Mouse (Mus musculus) heart, postnatal 14 days (tissue): ENCODE results near the gene Atp5j. TPM values are rescaled to one million over a fixed set of nuclear protein-coding genes. Genes with fewer than 3 reads are reported as not detected.

Experiments used
- DNase-seq, 2 experiments: peaks; one replicate each; pipeline ENCODE4 v3.0.0; 2021 to 2022
- intact Hi-C: fragments of 180-260 bp; cut with DNase I; formaldehyde crosslinking; loops from one replicate; pipeline ENCODE4 v1.15.1; 2025
- long read RNA-seq, 2 experiments: library from polyadenylated mRNA; stranded (forward); transcript quantifications; one replicate each; pipeline ENCODE4 v2.0.0; 2021
- total RNA-seq, 2 experiments: library from RNA; stranded (reverse); gene quantifications; 2 replicates each; pipeline ENCODE4 v1.2.3; 2021

Gene Atp5j
- 1,000 to 10,000 TPM; 1,607 to 1,650 TPM for total RNA-seq
- long read RNA-seq, experiment 1, transcript Atp5j-201 (5 exons, 809 nt) = major isoform, 67 of 978 reads
- long read RNA-seq, experiment 1, transcript Atp5j-202 (6 exons, 742 nt) = minor isoform, 9 of 978 reads
- long read RNA-seq, experiment 1, transcript Atp5j-208 (3 exons, 526 nt) = minor isoform, 6 of 978 reads
- long read RNA-seq, experiment 1, transcript Atp5j-203 (4 exons, 680 nt) = minor isoform, 9 of 978 reads
- long read RNA-seq, experiment 1, partial matches to known transcripts = 766 of 978 reads
- long read RNA-seq, experiment 1, other reads (novel, unspliced or antisense) = 116 of 978 reads
- long read RNA-seq, experiment 2, transcript Atp5j-208 (3 exons, 526 nt) = minor isoform, 7 of 1,043 reads
- long read RNA-seq, experiment 2, transcript Atp5j-203 (4 exons, 680 nt) = minor isoform, 7 of 1,043 reads
- long read RNA-seq, experiment 2, transcript Atp5j-202 (6 exons, 742 nt) = minor isoform, 11 of 1,043 reads
- long read RNA-seq, experiment 2, transcript Atp5j-201 (5 exons, 809 nt) = major isoform, 60 of 1,043 reads
- long read RNA-seq, experiment 2, partial matches to known transcripts = 859 of 1,043 reads
- long read RNA-seq, experiment 2, other reads (novel, unspliced or antisense) = 93 of 1,043 reads

GRCm38 (mm10) chr16:84835441-84835822 is at the start of gene Atp5j:
Atp5j (minus strand) TSS chr16:84835625.
- DNase-seq = peak; percentile 86 to 88
- intact Hi-C loops = loop anchor here (5.0 kb wide), 1 partner anchor 98 kb away; the partner anchor contains the start of gene Mrpl39

GRCm38 (mm10) chr16:84884572-84884971 is 49.1 kb upstream of the Atp5j start:
- DNase-seq = no peak
- intact Hi-C loops = no loop called here

GRCm38 (mm10) chr16:84881754-84882321 is 46.4 kb upstream of the Atp5j start:
- intact Hi-C loops = no loop called here
- no peak for DNase-seq

- intact Hi-C loops = no loop called here
- no peak for DNase-seq
Observed at GRCm38 (mm10) chr16:84881168-84881567, 45.7 kb upstream of the Atp5j start.

DNA sequence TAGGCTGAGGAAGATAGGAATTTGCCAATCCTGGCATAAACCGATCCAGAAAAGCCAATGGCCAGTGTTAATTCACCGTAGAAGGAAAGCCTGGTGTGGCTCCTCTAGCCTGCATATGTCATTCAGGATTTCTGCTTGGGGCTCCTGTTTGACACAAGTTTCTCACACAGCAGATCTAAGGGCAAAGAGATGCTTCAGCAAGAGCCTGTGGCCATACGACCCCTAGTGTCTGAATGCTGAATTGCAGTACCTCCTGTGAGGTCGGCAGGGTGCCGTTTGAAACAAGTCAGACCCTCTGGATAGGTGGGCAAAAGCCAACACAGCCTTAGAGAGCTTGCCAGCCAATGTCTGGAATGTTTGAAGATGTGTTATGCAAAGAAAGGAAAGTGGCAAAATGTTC is 43.7 kb upstream of the Atp5j start:
- DNase-seq = peak; percentile 66 to 84
- intact Hi-C loops = loop anchor here (2.0 to 5.0 kb wide), 2 partner anchors 144 to 798 kb away; partner anchors contain the start of gene Mrpl39

DNA sequence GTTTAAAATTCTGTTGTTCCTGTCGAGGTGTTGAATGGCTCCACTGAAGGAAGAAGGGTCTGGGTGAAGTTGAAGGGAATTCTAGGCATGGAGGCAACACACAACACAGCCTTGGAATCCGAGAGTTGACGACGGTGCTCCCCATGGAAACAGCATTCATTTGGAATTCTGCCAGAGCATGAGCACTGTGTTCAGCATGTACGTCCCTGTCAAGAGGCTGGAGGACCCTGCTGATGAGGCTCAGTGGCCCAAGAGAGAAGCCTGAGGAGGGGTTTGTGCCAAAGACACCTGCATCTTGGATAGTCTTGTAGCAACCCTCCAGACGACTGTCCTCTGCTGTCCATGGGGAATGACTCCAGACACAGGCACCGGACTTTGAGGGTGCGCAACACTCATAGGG is 40.7 kb upstream of the Atp5j start:
- intact Hi-C loops = loop anchor here (5.0 kb wide), 1 partner anchor 801 kb away; no protein-coding TSS in a partner anchor
- DNase-seq = no peak

DNA sequence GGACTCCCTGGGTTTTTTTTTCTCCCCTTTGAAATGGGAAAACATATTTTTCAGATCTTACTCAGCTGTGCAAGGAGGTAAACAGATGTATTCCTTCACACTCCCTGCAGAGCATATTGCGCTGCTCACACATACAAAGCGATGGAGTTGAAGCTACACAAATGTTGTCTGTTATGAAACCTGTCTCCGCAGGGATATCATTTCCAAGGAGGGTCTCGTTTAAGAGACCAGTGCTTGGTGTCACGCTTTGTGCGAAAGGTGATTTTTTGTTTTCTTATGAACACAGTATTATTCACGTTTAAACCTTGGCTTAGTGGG is 40.3 kb upstream of the Atp5j start:
- no peak for DNase-seq
- intact Hi-C loops = loop anchor here (5.0 kb wide), 1 partner anchor 802 kb away; no protein-coding TSS in a partner anchor

DNA sequence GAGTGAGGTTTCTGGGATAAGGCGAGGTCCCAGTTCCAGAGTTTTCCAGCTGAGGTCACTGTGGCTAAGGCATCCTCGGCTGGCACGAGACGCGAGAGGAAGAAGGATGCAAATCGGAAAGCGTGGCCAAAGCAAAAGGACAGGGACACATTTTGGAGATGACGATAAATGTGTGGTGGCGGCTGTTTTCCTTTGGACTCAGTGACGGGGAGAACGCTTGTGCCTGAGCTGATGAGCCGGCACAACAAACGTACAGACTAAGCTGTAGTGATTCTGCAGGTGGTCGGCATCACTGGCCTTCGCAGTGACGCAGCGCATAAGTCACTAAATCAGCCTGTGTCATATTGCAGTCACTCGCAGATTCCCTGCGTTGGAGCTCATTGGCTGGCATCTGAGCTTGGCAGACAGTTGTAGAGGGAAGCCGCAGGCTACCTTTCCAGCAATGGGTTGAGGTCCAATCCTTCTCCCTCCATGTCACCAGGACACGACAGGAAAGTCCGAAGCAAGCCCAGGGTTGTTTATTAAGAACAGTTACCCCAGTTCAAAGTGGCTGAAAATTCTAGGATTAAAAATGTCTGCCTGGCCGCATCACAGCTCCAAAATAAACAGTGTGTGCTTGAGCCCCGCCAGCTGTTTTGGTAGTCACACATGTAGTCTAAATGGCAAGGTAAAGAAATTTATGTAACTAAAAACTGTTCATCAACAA is 39.7 kb upstream of the Atp5j start:
- DNase-seq = peak in 1 of 2 experiments; percentile 26
- intact Hi-C loops = loop anchor here (5.0 kb wide), 1 partner anchor 802 kb away; no protein-coding TSS in a partner anchor

GRCm38 (mm10) chr16:84873805-84874204 is 38.4 kb upstream of the Atp5j start:
- no peak for DNase-seq
- intact Hi-C loops = no loop called here

GRCm38 (mm10) chr16:84864656-84865055 is 29.2 kb upstream of the Atp5j start:
- DNase-seq = no peak
- intact Hi-C loops = no loop called here

DNA sequence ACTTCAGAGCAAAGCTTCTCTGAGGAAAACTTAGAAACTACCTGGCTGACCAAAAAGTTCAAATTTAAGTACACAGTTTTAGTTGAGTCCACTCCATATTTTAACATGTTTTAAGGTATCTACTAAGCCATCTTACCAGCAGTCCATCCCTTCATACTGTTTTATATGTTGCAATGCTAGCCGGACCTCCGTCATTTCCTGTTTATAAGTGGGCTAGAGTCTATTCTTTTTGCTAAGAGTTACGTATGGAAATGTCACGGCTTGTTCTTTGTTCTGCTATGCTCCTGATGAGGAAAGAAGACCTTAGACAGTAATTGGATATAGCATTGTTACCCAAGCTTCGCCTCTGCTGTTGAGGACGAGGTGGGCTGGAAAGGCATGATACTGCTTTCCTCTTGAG is 18.1 kb upstream of the Atp5j start:
- intact Hi-C loops = no loop called here
- DNase-seq = no peak

DNA sequence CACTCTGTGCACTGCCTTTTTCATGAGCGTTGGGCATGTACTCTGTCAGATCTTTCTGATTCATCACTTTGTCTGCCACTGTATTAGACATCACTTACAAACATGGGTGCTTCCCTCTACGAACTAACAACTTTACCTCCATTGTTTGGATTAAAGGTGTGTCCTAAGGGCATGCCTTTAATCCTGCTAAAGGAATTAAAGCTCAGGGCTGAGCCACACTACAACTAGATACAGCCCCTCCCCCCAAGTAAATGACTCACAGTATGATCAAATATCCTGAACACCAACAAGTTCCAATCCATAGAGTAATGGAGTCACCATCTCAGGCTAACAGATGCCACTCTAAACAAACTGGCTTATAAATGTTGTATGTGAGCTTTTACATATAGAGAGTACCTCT is 3.2 kb upstream of the Atp5j start:
- intact Hi-C loops = loop anchor here (5.0 kb wide), 1 partner anchor 101 kb away; the partner anchor contains the start of gene Mrpl39
- no peak for DNase-seq

GRCm38 (mm10) chr16:84835823-84836743 is 658 bp upstream of the Atp5j start:
- intact Hi-C loops = loop anchor here (5.0 kb wide), 1 partner anchor 99 kb away; the partner anchor contains the start of gene Mrpl39
- peak; percentile 54 to 64 for DNase-seq

- intact Hi-C loops = loop anchor here (5.0 kb wide), 2 partner anchors 63 to 98 kb away; partner anchors contain the start of genes Jam2 and Mrpl39
- DNase-seq = peak; percentile 89 to 90
Observed at GRCm38 (mm10) chr16:84834745-84835440, 532 bp downstream of the Atp5j start, which contains the start of gene Gabpa. Gabpa (plus strand) TSS chr16:84834925.

DNA sequence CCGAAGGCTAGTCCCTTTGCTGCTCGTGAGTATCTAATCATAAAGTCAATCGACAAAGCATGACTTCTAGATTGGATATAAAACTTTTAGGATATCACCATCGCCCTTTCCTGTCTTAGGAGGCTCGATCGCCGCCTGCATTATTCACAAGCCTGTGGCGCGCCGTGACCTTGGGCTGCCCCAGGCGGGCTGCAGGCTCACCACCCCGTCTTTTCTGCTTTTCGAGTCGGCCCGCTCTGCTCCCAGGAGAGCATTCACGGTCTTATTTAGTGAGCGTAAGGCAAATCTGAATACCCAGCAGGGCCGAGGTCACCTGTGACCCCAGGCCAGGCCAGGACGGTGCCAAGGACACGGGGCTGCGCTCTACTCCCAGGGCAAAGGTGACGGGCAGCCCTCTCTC is 1.1 kb downstream of the Atp5j start:
- intact Hi-C loops = loop anchor here (5.0 kb wide), 1 partner anchor 62 kb away; the partner anchor contains the start of gene Jam2
- no peak for DNase-seq

- DNase-seq = peak in 1 of 2 experiments; percentile 29
Observed at GRCm38 (mm10) chr16:84832736-84833135, 2.7 kb downstream of the Atp5j start.

GRCm38 (mm10) chr16:84831696-84832095 is 3.7 kb downstream of the Atp5j start:
- no peak for DNase-seq
- intact Hi-C loops = loop anchor here (5.0 kb wide), 1 partner anchor 59 kb away; the partner anchor contains the start of gene Jam2

More at GRCm38 (mm10) chr16:84832736-84833135, 2.7 kb downstream of the Atp5j start:
- intact Hi-C loops = loop anchor here (5.0 kb wide), 1 partner anchor 60 kb away; the partner anchor contains the start of gene Jam2

DNA sequence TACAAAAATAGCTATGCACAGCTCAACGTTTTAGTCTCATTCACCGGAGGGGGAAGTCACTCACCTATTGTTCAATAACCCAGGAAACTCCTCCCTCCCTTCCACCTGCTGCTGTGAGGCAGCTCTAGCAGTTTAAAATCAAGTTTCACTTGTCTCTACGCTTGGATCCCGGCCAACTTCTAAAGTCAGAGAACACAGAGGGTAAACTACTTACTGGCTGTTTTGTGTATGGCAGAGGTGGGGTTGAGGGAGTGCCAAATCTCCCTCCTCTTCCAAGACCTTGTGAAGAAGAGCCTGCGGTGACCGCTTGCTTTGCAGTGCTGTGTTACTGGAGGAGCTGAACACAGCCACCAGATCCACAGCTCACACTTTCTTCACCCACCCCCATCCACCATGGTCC is 10.4 kb downstream of the Atp5j start:
- peak; percentile 69 to 73 for DNase-seq
- intact Hi-C loops = no loop called here
